Mouse (Mus musculus) embryonic stem cell, embryonic (primary cell): ENCODE measurements at regions not wholly inside any gene's neighbourhood (a gene's known extent, or its start where the extent isn't known, plus 50 kb on each side); places are given as distances from the start of the nearest gene placed in this dataset.

Experiments used
- CTCF ChIA-PET, 4 experiments: fragments of 300-600 bp in 2 of 4; fragments of 350-600 bp in 2 of 4; sonication (Branson Sonifier 250); formaldehyde crosslinking; loops; one replicate each; lab custom pipeline; 2022; ENCODE audit warnings: inconsistent platforms in 2 of 4; lab: Charles Lee
- POLR2A ChIA-PET, 4 experiments: fragments of 300-600 bp in 2 of 4; fragments of 350-600 bp in 2 of 4; sonication (Branson Sonifier 250); formaldehyde crosslinking; loops; one replicate each; lab custom pipeline; 2022; ENCODE audit warnings: antibody characterized with exemption in 4 of 4, inconsistent platforms in 1 of 4; lab: Charles Lee

DNA sequence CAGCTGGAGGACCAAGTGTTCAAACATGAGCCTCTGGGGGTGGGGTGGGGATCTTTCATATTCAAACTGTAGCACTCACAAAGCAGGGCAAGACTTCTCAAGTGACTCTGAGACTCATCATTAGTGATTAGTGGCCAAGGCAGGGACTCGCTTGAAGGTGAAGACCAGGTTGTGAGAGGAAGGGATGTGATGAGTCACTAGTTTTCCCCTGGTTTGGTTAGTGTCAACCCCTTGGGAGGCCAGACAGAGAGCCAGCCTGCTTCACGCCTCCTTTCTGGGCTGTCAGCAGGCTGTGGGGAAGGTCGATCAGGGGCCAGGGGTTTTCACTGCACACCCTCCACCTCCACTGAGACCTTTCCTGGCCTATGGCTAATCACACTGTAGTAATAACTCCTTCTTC lies 65.2 kb downstream of the Slc30a10 start:
- CTCF ChIA-PET: no interaction called here

DNA sequence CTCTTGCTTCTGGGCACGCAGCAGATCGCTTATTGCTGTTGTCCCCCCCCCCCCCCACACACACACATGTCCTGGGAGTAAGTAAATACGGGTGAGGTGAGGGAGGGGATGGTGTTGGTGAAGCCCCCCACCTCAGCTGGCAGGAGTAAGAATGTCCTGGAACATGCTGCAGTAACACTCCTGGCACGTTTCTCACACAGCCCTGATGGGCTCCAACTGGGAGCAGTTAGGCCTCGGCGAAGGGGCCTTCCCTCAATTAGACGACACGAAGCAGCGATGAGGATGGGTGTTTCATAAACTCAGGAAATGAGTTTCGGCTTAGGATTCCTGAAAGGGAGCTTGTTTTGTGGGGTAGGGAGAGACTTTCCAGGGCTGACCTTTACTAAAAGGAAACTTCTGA lies 69.4 kb downstream of the Slc30a10 start:
- ChIA-PET POLR2A (interaction anchor here in 2 of 4 experiments (0.7 to 1.0 kb wide), 2 partner anchors 10 to 159 kb away, joined by 3 read pairs; no protein-coding TSS in a partner anchor), CTCF (no interaction called here)

More for the DNA sequence above, 65.2 kb downstream of the Slc30a10 start:
- POLR2A ChIA-PET: no interaction called here

DNA sequence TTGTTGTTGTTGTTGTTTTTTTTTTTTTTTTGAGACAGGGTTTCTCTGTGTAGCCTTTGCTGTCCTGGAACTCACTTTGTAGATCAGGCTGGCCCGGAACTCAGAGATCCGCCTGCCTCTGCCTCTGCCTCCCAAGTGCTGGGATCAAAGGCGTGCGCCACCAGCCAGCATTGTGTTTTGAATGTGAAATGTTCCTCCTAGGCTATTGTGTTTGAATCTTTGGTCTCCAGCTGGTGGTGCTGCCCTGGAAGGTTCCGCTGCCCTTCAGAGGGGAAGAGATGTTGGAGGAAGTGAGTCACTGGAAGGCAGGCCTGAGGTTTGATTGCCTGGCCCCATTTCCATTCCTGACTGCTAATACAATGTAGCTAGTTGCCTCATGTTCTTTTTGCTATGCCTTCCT lies 78.8 kb downstream of the Slc30a10 start:
- CTCF ChIA-PET: interaction anchor here in 2 of 4 experiments (0.7 to 1.5 kb wide), 3 partner anchors 11 to 18 kb away, joined by 5 to 7 read pairs (median 7); no protein-coding TSS in a partner anchor
- POLR2A ChIA-PET: interaction anchor here in 3 of 4 experiments (0.6 to 1.8 kb wide), 8 partner anchors 9 to 560 kb away, joined by 3 to 6 read pairs (median 3); partner anchors contain the start of gene Slc30a10 (in 1 of the 3)

DNA sequence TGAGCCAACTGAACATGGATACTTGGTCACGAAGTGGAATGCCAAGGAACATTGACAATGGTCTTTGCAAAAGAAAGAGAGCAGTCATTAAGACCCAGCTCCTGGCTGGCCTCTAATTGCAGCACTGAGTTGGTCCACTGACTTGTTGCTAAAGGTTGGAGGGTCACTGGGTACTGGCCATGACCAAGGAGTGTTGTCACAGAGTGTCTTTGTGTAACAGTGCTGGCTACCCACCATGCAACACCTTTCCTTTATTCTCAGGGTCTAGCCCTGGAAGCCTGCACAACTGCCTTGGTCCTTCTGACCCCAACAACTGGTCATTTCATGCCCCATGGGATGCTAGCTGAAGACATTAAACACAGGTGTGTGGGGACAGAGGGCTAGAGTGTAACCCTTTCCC lies 79.5 kb downstream of the Slc30a10 start:
- ChIA-PET CTCF (interaction anchor here in 1 of 4 experiments (1.1 to 1.5 kb wide), 2 partner anchors 12 to 18 kb away, joined by 7 read pairs; no protein-coding TSS in a partner anchor), POLR2A (interaction anchor here in 2 of 4 experiments (0.9 to 1.6 kb wide), 4 partner anchors 10 to 79 kb away, joined by 3 to 4 read pairs (median 3); partner anchors contain the start of gene Slc30a10 (in 1 of the 2))

DNA sequence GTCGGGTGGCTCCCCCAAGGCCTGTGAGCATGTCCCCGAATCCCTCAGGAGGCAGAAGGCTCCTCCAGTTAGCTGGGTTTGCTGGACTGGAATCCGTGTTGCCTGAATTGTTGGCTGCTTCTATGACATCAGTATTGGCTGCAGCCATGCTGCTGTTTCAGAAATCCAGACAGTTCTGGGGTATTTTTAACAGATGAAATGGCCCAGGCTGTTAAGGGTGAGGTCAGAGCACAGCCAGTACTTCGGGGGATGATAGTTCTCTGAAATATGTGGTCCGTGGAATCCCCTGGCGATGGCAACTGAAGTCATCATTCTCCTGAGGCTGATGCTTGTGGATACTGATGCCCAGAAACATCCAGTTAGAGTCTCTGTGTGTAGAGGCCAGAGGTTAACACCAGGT lies 80.7 kb downstream of the Slc30a10 start:
- POLR2A ChIA-PET: interaction anchor here in 1 of 4 experiments (1.3 kb wide), 1 partner anchor 21 kb away, joined by 3 read pairs; no protein-coding TSS in a partner anchor
- CTCF ChIA-PET: interaction anchor here in 1 of 4 experiments (1.3 kb wide), 1 partner anchor 18 kb away, joined by 3 read pairs; no protein-coding TSS in a partner anchor

DNA sequence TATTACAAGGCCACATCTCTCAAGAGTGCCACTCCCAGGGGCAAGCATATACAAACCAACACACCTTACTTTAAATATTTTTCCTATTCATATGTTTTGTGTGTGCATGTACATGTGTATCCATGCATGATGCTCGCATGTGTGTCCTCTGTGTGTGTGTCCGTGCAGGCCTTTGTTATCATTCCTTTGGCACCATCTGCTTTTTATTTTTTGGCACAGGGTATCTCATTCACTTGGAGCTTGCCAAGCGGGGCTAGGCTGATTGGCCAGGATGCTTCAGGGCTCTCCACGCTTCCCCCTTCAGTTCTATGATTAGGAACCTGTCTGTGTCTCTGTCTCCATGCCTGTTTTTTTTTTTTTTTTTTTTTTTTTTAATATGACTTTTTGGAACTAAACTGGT lies 82.6 kb downstream of the Slc30a10 start:
- ChIA-PET POLR2A (interaction anchor here in 1 of 4 experiments (0.7 kb wide), 1 partner anchor 29 kb away, joined by 13 read pairs; no protein-coding TSS in a partner anchor), CTCF (interaction anchor here in 2 of 4 experiments (1.3 to 1.5 kb wide), 2 partner anchors 9 to 20 kb away, joined by 3 to 4 read pairs; no protein-coding TSS in a partner anchor)

DNA sequence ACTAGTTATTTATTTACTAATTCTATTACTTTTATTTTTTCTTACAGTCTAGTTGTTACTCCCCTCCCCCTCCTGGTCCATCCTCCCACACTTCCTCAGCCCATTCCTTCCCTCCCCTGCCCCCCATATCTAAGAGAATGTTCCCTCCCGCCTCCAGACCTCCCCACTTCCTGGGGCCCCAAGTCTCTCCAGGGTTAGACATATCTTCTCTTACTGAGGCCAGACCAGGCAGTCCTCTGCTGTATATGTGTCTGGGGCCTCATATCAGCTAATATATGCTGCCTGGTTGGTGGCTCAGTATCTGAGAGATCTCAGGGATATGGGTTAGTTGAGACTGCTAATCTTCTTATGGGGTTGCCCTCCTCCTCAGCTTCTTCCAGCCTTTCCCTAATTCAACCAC lies 84.8 kb downstream of the Slc30a10 start:
- ChIA-PET CTCF (no interaction called here), POLR2A (no interaction called here)

DNA sequence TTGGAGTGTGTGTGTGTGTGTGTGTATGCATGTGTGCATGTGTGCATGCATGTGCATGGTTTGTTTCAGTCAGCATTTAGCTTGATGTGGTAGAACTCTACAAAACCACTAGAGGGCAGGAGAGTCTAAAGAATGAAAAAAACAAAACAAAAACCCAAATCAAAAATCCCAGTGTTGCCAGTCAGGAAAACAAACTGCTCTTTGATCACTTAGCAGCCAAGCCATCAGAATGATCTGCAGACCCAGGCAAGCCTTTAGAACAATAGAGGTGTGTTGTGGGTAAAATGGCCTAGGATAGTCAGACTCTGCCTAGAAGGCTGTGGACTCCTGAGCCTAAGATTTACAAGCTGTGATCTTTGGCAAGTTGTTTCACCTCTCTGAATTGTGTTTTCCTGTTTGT lies 91.7 kb downstream of the Slc30a10 start:
- ChIA-PET CTCF (interaction anchor here (0.5 to 2.1 kb wide), 32 partner anchors 9 to 1285 kb away, joined by 3 to 10 read pairs (median 4); no protein-coding TSS in a partner anchor), POLR2A (interaction anchor here in 1 of 4 experiments (1.6 kb wide), 1 partner anchor 1173 kb away, joined by 3 read pairs; no protein-coding TSS in a partner anchor)

DNA sequence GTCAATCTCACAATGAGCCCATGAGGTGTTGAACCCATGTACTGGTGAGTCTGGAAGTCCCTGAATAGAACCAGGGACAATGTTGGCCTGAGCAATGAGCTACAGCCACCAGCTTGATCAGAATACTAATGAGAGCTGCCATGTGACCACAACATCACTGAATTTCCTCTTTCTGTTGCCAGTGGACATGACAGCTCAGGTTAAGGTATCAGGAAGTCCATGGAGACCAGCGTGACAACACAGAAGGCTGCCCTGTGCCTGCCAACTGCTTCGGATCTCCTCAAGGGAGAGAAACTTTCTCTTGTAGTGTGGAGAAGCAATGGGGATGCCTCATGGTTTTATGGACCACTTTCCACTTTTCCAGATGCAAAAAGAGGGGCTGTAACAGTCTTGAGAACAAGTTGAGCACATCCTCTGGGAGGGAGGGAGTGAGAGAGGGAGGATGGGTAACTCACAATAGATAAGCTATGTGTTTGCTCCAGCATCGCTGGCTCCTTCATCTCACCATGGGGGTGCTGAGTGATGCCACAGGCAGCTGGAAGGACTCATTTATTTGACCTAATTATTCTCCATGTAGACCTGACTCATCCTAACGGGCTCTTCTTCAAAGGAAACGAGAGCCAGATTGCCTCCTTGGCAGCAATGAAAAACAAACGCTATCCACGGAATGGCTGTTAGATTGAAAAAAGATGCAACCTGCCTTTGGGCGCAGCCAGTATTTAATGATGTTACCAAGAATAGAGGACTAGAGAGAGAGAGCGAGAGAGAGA lies 118.3 kb downstream of the Slc30a10 start:
- POLR2A ChIA-PET: interaction anchor here in 1 of 4 experiments (1.3 kb wide), 1 partner anchor 10 kb away, joined by 4 read pairs; no protein-coding TSS in a partner anchor
- CTCF ChIA-PET: interaction anchor here in 1 of 4 experiments (0.8 kb wide), 1 partner anchor 35 kb away, joined by 7 read pairs; no protein-coding TSS in a partner anchor

DNA sequence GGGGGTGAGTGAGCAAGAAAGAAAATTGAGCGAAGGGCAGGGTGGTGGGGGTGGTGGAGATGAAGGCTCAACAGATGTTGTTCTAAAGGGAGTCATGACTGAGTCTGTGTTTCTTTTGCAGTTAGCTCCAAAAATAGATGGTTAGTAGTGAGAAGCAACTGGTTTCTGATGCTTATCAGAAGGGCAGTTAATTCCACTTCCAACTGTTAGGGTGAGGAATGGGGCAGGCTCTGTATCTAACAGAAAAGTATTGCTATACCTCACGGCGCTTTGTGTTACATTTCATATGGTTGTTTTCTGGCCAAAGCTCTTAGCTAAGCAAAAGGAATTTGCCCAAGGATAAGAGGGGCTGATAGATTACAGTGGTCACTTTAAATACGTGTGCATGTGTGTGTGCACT lies 120.3 kb downstream of the Slc30a10 start:
- ChIA-PET CTCF (interaction anchor here in 1 of 4 experiments (0.5 to 0.6 kb wide), 2 partner anchors 100 to 1792 kb away, joined by 3 read pairs; no protein-coding TSS in a partner anchor), POLR2A (no interaction called here)

DNA sequence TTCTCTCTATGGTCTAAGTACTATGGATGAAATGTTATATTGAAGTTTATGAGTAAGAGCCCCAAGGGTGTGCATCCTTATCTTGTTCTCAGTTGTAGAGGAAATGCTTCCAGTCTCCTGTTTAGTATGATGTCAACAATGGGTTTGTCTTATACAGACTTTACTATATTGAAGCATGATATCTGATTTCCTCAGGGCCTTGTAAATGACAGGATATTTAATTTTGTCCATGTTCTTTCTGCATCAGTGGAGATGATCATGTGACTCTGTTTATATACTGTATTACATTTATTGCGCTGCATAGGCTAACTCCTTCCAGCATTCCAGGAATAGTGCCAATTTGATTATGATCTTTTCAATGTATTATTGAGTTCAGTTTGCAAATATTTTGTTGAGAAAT lies 125.2 kb downstream of the Slc30a10 start:
- ChIA-PET CTCF (no interaction called here), POLR2A (no interaction called here)

DNA sequence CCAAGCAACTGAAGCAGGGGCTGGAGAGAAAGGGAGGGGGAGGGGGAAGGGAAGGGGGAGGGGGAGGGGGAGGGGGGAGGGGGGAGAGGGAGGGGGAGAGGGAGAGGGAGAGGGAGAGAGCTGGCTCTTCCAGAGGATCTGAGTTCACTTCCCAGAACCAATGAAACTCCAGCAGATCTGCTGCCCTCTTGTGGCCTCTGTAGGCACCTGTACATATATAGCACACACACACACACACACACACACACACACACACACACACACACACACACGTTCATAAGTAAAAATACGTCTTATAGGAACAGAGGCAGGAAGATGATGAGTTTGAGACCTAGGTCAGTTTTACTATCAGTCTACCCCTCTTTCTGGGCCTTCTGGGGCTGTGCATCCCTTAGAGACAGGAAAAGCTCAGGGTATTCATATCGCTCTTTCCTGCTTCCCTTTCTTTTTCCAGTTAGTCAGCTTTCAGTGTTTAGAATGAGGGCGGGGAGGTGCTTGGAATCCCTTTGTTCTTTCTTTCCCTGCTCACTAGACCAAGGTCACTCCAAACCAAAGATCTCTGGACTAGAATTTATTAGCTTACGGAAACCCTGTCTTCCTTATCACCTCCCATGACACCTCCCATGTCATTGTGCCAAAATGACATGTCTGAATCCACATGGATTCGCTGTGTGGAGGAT lies 130.7 kb downstream of the Slc30a10 start:
- ChIA-PET POLR2A (interaction anchor here in 1 of 4 experiments (0.6 kb wide), 1 partner anchor 17 kb away, joined by 3 read pairs; no protein-coding TSS in a partner anchor), CTCF (interaction anchor here in 2 of 4 experiments (0.6 to 1.3 kb wide), 6 partner anchors 10 to 593 kb away, joined by 3 to 6 read pairs (median 4); no protein-coding TSS in a partner anchor)

DNA sequence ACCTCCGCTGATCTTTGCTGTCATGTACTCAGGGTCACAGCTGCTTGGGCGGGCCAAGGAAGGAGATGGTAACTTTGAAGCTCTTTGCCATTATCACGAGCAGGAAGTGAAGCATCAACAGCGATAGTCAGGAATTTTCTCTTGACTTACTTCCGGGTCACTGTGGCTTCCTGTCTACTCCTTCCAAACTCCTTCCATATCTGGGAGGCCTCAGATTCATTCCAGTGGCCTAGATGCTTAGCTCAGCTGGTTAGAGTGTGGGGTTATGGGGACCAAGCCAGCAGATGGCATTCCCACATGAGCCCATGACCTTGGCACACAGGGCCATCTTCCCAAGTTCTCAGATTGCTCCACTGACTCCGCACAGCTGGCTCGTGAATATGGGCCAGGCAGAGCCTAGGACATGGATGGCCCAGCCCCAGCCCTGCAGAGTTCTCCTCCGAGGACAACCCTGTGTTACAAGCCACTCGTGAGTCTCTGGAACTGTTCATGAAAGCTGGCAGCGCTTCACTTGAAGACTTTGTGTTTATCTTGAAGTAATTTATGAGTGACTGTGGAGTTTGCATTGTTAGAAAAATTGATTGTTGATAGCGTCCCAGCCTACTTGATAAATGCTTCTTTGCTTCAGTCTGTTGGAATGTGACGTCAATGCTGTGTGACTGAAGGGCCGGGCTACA lies 133.2 kb downstream of the Slc30a10 start:
- POLR2A ChIA-PET: no interaction called here
- CTCF ChIA-PET: no interaction called here

DNA sequence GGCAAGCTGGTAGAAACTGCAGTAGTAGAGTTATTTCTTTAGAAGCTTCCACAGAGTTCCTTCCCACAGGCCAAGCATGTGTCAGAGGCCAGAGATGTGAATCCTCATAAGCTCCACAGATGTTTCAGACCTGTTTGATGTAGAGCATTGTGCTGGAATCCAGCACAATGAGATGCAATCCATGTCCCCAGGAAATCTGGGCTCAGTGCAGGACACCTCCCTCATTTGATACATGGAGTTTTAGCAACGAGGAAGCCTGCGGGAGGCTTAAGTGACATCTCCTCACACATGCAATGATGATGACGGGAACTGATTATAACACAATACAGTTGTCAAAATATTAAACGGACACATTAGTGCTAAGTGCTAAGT lies 133.7 kb downstream of the Slc30a10 start:
- ChIA-PET POLR2A (no interaction called here), CTCF (no interaction called here)

DNA sequence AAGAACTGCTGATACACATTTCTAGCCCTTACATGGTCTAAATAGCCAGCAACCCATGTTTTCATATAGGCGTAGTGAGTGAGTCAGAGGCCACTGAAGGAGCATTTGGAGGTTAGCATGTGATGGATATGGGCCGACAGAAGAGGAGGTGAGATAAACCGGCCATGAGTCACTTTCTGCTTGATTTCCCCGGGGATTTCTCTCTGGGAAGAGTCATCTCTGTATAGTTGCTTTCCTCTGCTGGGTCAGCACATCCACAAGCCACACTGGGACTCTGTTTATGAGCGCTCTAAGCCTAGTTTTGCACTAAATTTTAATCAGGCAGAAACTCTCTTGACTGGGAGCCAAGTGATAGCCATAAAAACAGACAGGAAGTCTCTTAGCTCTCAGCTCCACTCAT lies 142.2 kb downstream of the Slc30a10 start:
- POLR2A ChIA-PET: no interaction called here
- CTCF ChIA-PET: no interaction called here

DNA sequence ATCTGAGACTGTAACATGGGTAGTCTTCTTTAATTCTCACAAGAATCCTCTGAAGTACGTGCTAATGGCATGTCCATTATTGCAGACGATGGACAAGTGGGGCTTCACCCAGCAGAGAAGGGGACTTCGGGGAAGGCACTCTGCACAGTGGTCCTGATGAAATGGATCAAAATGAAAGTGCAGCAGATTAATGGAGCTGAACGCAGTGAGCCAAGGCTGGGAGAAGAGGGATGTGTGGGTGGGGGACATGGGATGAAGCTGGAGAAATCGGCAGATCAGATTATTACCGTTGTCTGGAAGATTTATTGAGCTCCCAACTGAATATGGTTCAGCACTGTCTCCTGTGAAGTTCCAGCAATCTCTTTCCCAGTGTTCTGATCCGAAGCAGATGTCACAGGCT lies 143.9 kb downstream of the Slc30a10 start:
- POLR2A ChIA-PET: no interaction called here

DNA sequence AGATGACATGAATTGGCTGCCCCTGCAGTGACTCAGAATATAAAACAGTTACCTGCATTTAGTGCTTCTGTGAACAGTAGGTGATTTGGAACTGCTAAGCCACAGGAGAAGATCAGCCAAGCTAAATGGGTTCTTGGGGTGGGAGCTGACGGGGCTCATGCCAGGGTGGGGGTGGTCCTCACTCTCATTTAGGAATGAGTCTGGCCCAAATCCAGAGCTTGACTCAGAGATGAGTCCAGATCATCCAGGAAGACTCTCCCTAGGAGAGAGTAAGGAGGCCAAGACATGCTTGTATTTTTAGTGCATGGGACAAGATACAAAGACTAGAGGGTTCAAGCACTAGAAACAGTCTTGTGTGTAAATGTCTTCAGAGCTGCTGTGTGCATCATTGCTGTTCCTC lies 146.5 kb downstream of the Slc30a10 start:
- CTCF ChIA-PET: no interaction called here

More for the DNA sequence above, 143.9 kb downstream of the Slc30a10 start:
- CTCF ChIA-PET: no interaction called here

DNA sequence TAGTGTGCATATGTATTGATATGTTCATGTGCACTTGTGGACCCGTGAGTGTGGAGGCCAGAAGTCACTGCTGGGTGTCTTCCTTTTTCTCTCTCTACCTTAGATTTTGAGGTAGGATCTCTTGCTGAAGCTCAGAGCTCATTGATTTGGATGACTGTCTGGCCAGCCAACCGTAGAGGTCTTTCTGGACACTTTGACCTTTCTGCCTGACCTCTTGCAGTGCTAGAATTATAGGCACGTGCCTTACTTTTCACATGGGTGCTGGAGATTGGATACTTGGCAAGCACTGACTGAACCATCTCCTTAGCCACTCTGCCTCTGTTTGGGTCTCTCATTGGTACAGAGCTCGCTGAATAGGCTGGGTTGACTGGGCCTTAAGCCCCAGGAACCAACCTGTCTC lies 151.3 kb downstream of the Slc30a10 start:
- POLR2A ChIA-PET: no interaction called here

More for the DNA sequence above, 146.5 kb downstream of the Slc30a10 start:
- POLR2A ChIA-PET: no interaction called here

DNA sequence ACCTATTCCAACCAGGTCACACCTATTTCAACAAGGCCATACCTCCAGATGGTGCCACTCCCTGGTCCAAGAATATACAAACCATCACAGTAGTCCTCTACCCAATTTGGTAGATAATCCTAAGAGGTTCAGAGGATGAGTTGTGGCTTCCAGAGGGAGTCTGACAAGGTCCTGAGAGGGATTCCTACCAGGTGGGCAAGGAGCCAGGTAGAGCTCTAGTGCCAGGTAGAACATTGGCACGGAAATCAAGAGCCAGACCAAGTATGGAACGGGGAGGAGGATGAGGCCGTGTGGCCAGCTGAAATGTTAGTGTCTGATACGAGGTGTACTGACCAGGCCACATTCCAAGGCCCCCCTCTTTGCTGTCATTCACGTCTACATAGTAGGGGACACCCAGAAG lies 153.0 kb downstream of the Slc30a10 start:
- CTCF ChIA-PET: no interaction called here
- POLR2A ChIA-PET: no interaction called here

More for the DNA sequence above, 151.3 kb downstream of the Slc30a10 start:
- CTCF ChIA-PET: no interaction called here
